Mouse (Mus musculus): Measurements from ENCODE around the gene Lrrn4cl. TPM values are rescaled to one million over a fixed set of nuclear protein-coding genes. Genes with fewer than 3 reads are reported as not detected.
"Not testable (repeated sequence)": the region's sequence is repeated elsewhere in the genome, so short reads cannot be mapped to it uniquely, and the experiment has no call there.

The Lrrn4cl gene
- polyA plus RNA-seq, 1 experiment = 0.25 TPM

DNA sequence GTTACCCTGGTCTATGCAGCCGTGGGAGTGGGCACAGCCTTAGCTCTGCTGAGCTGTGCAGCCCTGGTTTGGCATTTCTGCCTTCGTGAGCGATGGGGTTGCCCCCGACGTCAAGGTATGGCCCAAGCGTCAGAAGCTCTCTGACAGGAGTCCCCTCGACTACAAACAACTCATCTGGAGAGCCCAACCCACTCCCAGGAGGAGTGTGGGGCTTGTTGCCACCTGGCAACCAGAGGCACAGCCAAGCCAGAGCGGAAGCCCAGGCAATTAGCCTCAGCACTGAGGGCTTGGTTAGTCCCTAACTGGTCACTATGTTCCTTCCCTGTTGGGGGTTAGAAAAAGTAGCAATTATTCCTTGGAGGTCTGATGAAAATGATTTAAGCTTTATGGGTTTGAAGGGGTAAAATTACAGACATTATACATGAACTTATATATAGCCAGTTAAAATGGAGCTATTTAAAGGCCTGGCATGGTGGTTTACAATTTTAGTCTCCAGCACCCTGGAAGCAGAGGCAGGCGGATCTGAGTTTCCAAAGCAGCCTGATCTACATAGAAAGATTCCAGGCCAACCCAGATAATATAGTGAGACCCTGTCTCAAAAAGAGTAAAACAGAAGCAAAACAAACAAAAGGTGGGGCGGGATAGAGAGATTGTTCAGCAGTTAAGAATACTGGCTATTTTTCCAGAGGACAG is 1.8 kb downstream of the Lrrn4cl start:
- TF ChIP-seq POLR2AphosphoS2 (IDR thresholded peaks at IDR 0.05; ENCODE audit: insufficient read length, low read depth) = no peak
- TF ChIP-seq POLR2A (IDR thresholded peaks at IDR 0.05; ENCODE audit: insufficient read length, low read depth) = no peak
- TF ChIP-seq USF1 (IDR thresholded peaks at IDR 0.05; ENCODE audit: low read depth) = no peak
- TF ChIP-seq TCF3 (IDR thresholded peaks at IDR 0.05; ENCODE audit: insufficient read length, low read depth) = no peak
- no peak for TF ChIP-seq SRF (IDR thresholded peaks at IDR 0.05; ENCODE audit: control insufficient read depth, insufficient read length, low read depth)
- no peak for TF ChIP-seq CEBPB (IDR thresholded peaks at IDR 0.05; ENCODE audit: insufficient read depth, poor library complexity, severe bottlenecking)
- no peak for TF ChIP-seq MAX (IDR thresholded peaks at IDR 0.05; ENCODE audit: low read depth)
- no peak for TF ChIP-seq REST (IDR thresholded peaks at IDR 0.05; ENCODE audit: insufficient read depth, insufficient read length)
- TF ChIP-seq TCF12 (IDR thresholded peaks at IDR 0.05; ENCODE audit: insufficient read depth, poor library complexity, severe bottlenecking) = no peak
- TF ChIP-seq MYOD1 (IDR thresholded peaks at IDR 0.05; ENCODE audit: control insufficient read depth in 1 of 3, insufficient read length in 2 of 3, low read depth in 2 of 3) = no peak
- no peak for TF ChIP-seq E2F4 (IDR thresholded peaks at IDR 0.05; ENCODE audit: insufficient read depth)
- H3K79me2 ChIP-seq (ENCODE audit: control insufficient read depth, insufficient read depth) = no peaks in the 10 kb centered on the region
- H3K36me3 ChIP-seq (ENCODE audit: control insufficient read depth, insufficient read depth) = peaks cover 8% of the 10 kb centered on the region
- H3ac ChIP-seq (ENCODE audit: control insufficient read depth, insufficient read length) = no peak overlapping the region
- no peak overlapping the region for H3K4me3 ChIP-seq
- H3K4me2 ChIP-seq (ENCODE audit: low read depth) = no peak overlapping the region
- H3K27me3 ChIP-seq (ENCODE audit: control insufficient read depth, insufficient read depth, insufficient read length) = no peaks in the 10 kb centered on the region

DNA sequence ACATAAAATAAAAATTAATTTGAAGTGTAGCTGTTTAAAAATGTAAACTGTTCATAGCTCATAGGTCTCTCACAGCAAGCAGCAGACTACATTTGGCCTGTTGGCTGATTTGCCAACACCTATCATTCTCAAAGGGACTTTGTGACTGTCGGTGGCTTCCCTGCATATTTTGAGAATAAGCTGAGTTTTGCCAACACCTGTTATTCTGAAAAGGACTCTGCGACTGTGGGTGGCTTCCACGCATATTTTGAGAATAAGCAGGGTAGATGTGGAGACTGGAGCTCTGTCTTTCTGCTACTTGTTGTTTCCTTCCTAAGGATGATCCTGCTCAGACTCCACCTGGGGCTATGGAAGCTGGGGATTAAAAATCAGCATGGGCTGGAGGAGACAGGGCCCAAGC is 2.5 kb downstream of the Lrrn4cl start:
- no peaks in the 10 kb centered on the region for H3K79me2 ChIP-seq (ENCODE audit: control insufficient read depth, insufficient read depth)
- H3K4me2 ChIP-seq (ENCODE audit: low read depth) = no peak overlapping the region
- no peak overlapping the region for H3K4me3 ChIP-seq
- no peaks in the 10 kb centered on the region for H3K27me3 ChIP-seq (ENCODE audit: control insufficient read depth, insufficient read depth, insufficient read length)
- H3ac ChIP-seq (ENCODE audit: control insufficient read depth, insufficient read length) = no peak overlapping the region
- H3K36me3 ChIP-seq (ENCODE audit: control insufficient read depth, insufficient read depth) = peaks cover 8% of the 10 kb centered on the region
- TF ChIP-seq MYOD1 (IDR thresholded peaks at IDR 0.05; ENCODE audit: control insufficient read depth in 1 of 3, insufficient read length in 2 of 3, low read depth in 2 of 3) (no peak), USF1 (IDR thresholded peaks at IDR 0.05; ENCODE audit: low read depth) (no peak), TCF3 (IDR thresholded peaks at IDR 0.05; ENCODE audit: insufficient read length, low read depth) (no peak), E2F4 (IDR thresholded peaks at IDR 0.05; ENCODE audit: insufficient read depth) (no peak), POLR2A (IDR thresholded peaks at IDR 0.05; ENCODE audit: insufficient read length, low read depth) (no peak), MYOG (IDR thresholded peaks at IDR 0.05; ENCODE audit: control insufficient read depth in 1 of 3, insufficient read depth in 1 of 3, insufficient read length in 2 of 3, low read depth in 2 of 3) (no peak), TCF12 (IDR thresholded peaks at IDR 0.05; ENCODE audit: insufficient read depth, poor library complexity, severe bottlenecking) (no peak), SRF (IDR thresholded peaks at IDR 0.05; ENCODE audit: control insufficient read depth, insufficient read length, low read depth) (no peak), POLR2AphosphoS2 (IDR thresholded peaks at IDR 0.05; ENCODE audit: insufficient read length, low read depth) (no peak), CEBPB (IDR thresholded peaks at IDR 0.05; ENCODE audit: insufficient read depth, poor library complexity, severe bottlenecking) (no peak), REST (IDR thresholded peaks at IDR 0.05; ENCODE audit: insufficient read depth, insufficient read length) (no peak), MAX (IDR thresholded peaks at IDR 0.05; ENCODE audit: low read depth) (no peak)

DNA sequence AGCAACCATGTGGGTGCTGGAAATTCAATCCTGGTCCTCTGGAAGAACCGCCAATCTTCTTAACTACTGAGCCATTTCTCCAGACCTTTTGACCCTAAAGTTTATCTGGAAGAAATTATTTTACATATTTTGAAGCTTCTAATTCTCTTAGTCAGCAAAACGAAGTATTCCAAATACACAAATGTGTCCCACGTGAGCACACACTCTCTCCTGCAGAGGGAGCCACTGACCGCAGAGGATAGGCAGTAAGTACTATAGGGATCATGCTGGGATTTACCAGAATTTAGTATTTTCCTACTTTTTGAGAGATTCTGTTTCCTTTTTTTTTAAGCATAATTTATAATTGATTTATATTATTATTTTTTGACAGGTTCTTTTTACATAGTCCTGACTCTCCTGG is 7.1 kb downstream of the Lrrn4cl start:
- Histone ChIP-seq H3K4me3 (no peak overlapping the region), H3K36me3 (ENCODE audit: control insufficient read depth, insufficient read depth) (no peaks in the 10 kb centered on the region), H3K79me2 (ENCODE audit: control insufficient read depth, insufficient read depth) (no peaks in the 10 kb centered on the region), H3K27me3 (ENCODE audit: control insufficient read depth, insufficient read depth, insufficient read length) (no peaks in the 10 kb centered on the region), H3ac (ENCODE audit: control insufficient read depth, insufficient read length) (no peak overlapping the region), H3K4me2 (ENCODE audit: low read depth) (no peak overlapping the region)
- TF ChIP-seq SRF (IDR thresholded peaks at IDR 0.05; ENCODE audit: control insufficient read depth, insufficient read length, low read depth) = no peak
- TF ChIP-seq TCF12 (IDR thresholded peaks at IDR 0.05; ENCODE audit: insufficient read depth, poor library complexity, severe bottlenecking) = no peak
- peak; percentile 78 for TF ChIP-seq USF1 (IDR thresholded peaks at IDR 0.05; ENCODE audit: low read depth)

DNA sequence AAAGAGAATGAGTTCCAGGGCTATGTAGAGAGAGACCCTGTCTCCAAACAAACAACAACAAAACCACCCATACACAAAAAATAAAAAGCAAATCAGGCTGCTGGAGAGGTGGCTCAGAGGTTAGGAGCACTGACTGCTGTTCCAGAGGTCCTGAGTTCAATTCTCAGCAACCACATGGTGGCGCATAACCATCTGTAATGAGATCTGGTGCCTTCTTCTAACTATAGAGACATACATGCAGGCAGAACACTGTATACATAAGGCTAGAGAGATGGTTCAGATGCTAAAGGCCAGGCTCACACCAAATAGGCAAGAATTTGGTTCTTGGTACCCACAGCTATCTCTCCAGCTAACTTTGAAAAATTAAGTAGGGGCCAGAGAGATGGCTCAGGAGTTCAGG is 8.4 kb downstream of the Lrrn4cl start:
- Histone ChIP-seq H3ac (ENCODE audit: control insufficient read depth, insufficient read length) (no peak overlapping the region), H3K27me3 (ENCODE audit: control insufficient read depth, insufficient read depth, insufficient read length) (no peaks in the 10 kb centered on the region), H3K4me2 (ENCODE audit: low read depth) (no peak overlapping the region), H3K79me2 (ENCODE audit: control insufficient read depth, insufficient read depth) (no peaks in the 10 kb centered on the region), H3K4me3 (no peak overlapping the region), H3K36me3 (ENCODE audit: control insufficient read depth, insufficient read depth) (no peaks in the 10 kb centered on the region)
- TF ChIP-seq USF1 (IDR thresholded peaks at IDR 0.05; ENCODE audit: low read depth) (no peak), POLR2AphosphoS2 (IDR thresholded peaks at IDR 0.05; ENCODE audit: insufficient read length, low read depth) (no peak), SRF (IDR thresholded peaks at IDR 0.05; ENCODE audit: control insufficient read depth, insufficient read length, low read depth) (no peak), CEBPB (IDR thresholded peaks at IDR 0.05; ENCODE audit: insufficient read depth, poor library complexity, severe bottlenecking) (no peak), POLR2A (IDR thresholded peaks at IDR 0.05; ENCODE audit: insufficient read length, low read depth) (no peak), TCF3 (IDR thresholded peaks at IDR 0.05; ENCODE audit: insufficient read length, low read depth) (no peak), REST (IDR thresholded peaks at IDR 0.05; ENCODE audit: insufficient read depth, insufficient read length) (no peak), TCF12 (IDR thresholded peaks at IDR 0.05; ENCODE audit: insufficient read depth, poor library complexity, severe bottlenecking) (no peak), MYOD1 (IDR thresholded peaks at IDR 0.05; ENCODE audit: control insufficient read depth in 1 of 3, insufficient read length in 2 of 3, low read depth in 2 of 3) (no peak), E2F4 (IDR thresholded peaks at IDR 0.05; ENCODE audit: insufficient read depth) (no peak), MAX (IDR thresholded peaks at IDR 0.05; ENCODE audit: low read depth) (no peak)

DNA sequence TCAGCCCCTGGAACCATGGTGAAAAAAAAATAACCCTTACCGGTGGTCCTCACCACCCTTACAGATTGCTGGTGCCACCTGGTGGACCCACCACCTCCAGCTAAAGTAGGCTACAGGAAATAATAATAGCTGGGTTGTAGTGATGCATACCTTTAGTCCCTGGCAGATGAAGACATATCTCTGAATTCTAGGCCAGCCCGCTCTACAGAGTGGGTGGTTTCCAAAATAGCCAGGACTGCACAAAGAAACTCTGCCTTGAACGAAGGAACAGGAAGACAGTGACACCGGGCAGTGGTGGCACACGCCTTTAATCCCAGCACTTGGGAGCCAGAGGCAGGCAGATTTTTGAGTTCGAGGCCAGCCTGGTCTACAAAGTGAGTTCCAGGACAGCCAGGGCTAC is 13.7 kb downstream of the Lrrn4cl start:
- H3K4me2 ChIP-seq (ENCODE audit: low read depth) = no peak overlapping the region
- H3K79me2 ChIP-seq (ENCODE audit: control insufficient read depth, insufficient read depth) = no peaks in the 10 kb centered on the region
- no peaks in the 10 kb centered on the region for H3K27me3 ChIP-seq (ENCODE audit: control insufficient read depth, insufficient read depth, insufficient read length)
- H3K36me3 ChIP-seq (ENCODE audit: control insufficient read depth, insufficient read depth) = no peaks in the 10 kb centered on the region
- TF ChIP-seq USF1 (IDR thresholded peaks at IDR 0.05; ENCODE audit: low read depth) = no peak
- no peak for TF ChIP-seq E2F4 (IDR thresholded peaks at IDR 0.05; ENCODE audit: insufficient read depth)
- no peak for TF ChIP-seq POLR2A (IDR thresholded peaks at IDR 0.05; ENCODE audit: insufficient read length, low read depth)
- no peak for TF ChIP-seq SRF (IDR thresholded peaks at IDR 0.05; ENCODE audit: control insufficient read depth, insufficient read length, low read depth)
- no peak for TF ChIP-seq REST (IDR thresholded peaks at IDR 0.05; ENCODE audit: insufficient read depth, insufficient read length)
- no peak for TF ChIP-seq TCF3 (IDR thresholded peaks at IDR 0.05; ENCODE audit: insufficient read length, low read depth)
- TF ChIP-seq POLR2AphosphoS2 (IDR thresholded peaks at IDR 0.05; ENCODE audit: insufficient read length, low read depth) = no peak
- no peak for TF ChIP-seq MYOD1 (IDR thresholded peaks at IDR 0.05; ENCODE audit: control insufficient read depth in 1 of 3, insufficient read length in 2 of 3, low read depth in 2 of 3)
- no peak for TF ChIP-seq MAX (IDR thresholded peaks at IDR 0.05; ENCODE audit: low read depth)
- TF ChIP-seq MYOG (IDR thresholded peaks at IDR 0.05; ENCODE audit: control insufficient read depth in 1 of 3, insufficient read depth in 1 of 3, insufficient read length in 2 of 3, low read depth in 2 of 3) = no peak
- TF ChIP-seq CEBPB (IDR thresholded peaks at IDR 0.05; ENCODE audit: insufficient read depth, poor library complexity, severe bottlenecking) = no peak
- no peak for TF ChIP-seq TCF12 (IDR thresholded peaks at IDR 0.05; ENCODE audit: insufficient read depth, poor library complexity, severe bottlenecking)
- H3ac ChIP-seq (ENCODE audit: control insufficient read depth, insufficient read length) = no peak overlapping the region
- no peak overlapping the region for H3K4me3 ChIP-seq

DNA sequence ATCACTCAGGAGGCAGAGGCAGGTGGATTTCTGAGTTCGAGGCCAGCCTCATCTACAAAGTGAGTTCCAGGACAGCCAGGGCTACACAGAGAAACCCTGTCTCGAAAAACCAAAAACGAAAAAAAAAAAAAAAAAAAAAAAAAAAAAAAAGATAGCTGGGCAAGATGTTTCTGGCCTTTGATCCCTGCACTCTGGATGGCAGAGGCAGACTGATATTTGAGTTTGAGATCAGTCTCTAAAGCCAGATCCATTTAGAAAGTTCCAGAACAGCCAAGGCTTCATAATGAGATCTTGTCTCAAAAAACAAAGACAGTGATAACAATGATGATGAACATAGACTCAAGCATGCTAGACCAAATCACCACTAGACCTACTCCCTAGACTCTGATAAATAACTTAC is 19.8 kb downstream of the Lrrn4cl start:
- H3K27me3 ChIP-seq (ENCODE audit: control insufficient read depth, insufficient read depth, insufficient read length) = not testable (repeated sequence)
- peaks cover 19% of the 10 kb centered on the region for H3K79me2 ChIP-seq (ENCODE audit: control insufficient read depth, insufficient read depth)
- peak overlapping the region; percentile 75 for H3K4me2 ChIP-seq (ENCODE audit: low read depth)
- peaks cover 19% of the 10 kb centered on the region for H3K36me3 ChIP-seq (ENCODE audit: control insufficient read depth, insufficient read depth)
- H3ac ChIP-seq (ENCODE audit: control insufficient read depth, insufficient read length) = peak overlapping the region; percentile 80
- H3K4me3 ChIP-seq = peak overlapping the region; percentile 77

All from myocyte (in vitro differentiated cells).